Mouse (Mus musculus) embryonic facial prominence, embryonic 13.5 days (tissue): ENCODE data around the gene Gm20888. TPM values are rescaled to one million over a fixed set of nuclear protein-coding genes. Genes with fewer than 3 reads are reported as not detected.
"Not testable (repeated sequence)": the region's sequence is repeated elsewhere in the genome, so short reads cannot be mapped to it uniquely, and the experiment has no call there.

Experiments used
- ATAC-seq: fragments of 200-750 bp; cut with Nextera tagmentation; 2 replicates; pipeline ENCODE4 v1.8.0; 2017; ENCODE audit warnings: low read depth; ENCODE audit not compliant: insufficient number of reproducible peaks, insufficient read depth, low FRiP score, low TSS enrichment
- H3K27ac ChIP-seq: fragments of 300-500 bp; sonication (generic); 2 replicates; pipeline ENCODE4 v1.5.1; 2015; ENCODE audit warnings: moderate library complexity, mild to moderate bottlenecking, inconsistent platforms
- H3K27me3 ChIP-seq: fragments of 300-500 bp; sonication (generic); 2 replicates; pipeline ENCODE4 v1.6.1; 2015; ENCODE audit warnings: mild to moderate bottlenecking, inconsistent platforms
- H3K36me3 ChIP-seq: fragments of 300-500 bp; sonication (generic); 2 replicates; pipeline ENCODE4 v1.6.1; 2015; ENCODE audit warnings: mild to moderate bottlenecking, inconsistent platforms
- H3K4me1 ChIP-seq: fragments of 300-500 bp; sonication (generic); 2 replicates; pipeline ENCODE4 v1.6.1; 2015; ENCODE audit warnings: inconsistent platforms
- H3K4me2 ChIP-seq: fragments of 300-500 bp; sonication (generic); 2 replicates; pipeline ENCODE4 v1.6.1; 2015; ENCODE audit warnings: moderate library complexity, mild to moderate bottlenecking, inconsistent platforms
- H3K4me3 ChIP-seq: fragments of 300-500 bp; sonication (generic); 2 replicates; pipeline ENCODE4 v1.5.1; 2015; ENCODE audit warnings: mild to moderate bottlenecking, inconsistent platforms
- H3K9ac ChIP-seq: fragments of 300-500 bp; sonication (generic); 2 replicates; pipeline ENCODE4 v1.6.1; 2015; ENCODE audit warnings: mild to moderate bottlenecking, inconsistent platforms
- H3K9me3 ChIP-seq: fragments of 300-500 bp; sonication (generic); 2 replicates; pipeline ENCODE4 v1.6.1; 2016; ENCODE audit warnings: inconsistent platforms
- WGBS: fragments of 180-500 bp; shearing (Covaris S2); methylation state at CpG from one replicate; pipeline ENCODE4 v1.1.7; 2015; ENCODE audit warnings: mixed read lengths; 5-methylcytosine and 5-hydroxymethylcytosine counted together
- polyA plus RNA-seq: library from polyadenylated mRNA; unstranded; fragments of >200 nt; fragmentation: Nextera tagmentation; extraction: Ambion mirVana; gene quantifications from 2 replicates; pipeline ENCODE4 v1.2.1, GENCODE M21; 2015

Gene Gm20888
- polyA plus RNA-seq = not detected in 2 replicates

DNA sequence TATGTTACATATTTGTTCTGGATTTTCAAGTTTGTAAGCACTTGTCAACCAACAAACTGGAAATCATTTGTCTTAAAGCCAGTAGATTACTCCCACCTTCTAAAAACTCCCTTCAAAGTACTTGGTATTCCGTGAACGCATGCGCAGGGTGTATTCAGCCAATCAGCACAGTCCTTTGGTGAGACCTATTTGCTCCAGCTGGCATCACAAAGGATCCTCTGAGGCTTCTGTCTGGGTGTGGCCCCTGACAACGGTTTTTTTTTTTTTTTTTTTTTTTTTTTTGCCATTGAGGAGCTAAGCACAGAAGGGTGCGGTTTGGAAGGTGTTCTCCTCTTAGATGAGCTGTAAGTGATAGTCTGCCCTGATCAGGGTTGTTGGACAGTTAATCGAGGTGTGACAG is at the start of gene Gm20888:
TSS of gene Gm20888 (plus strand) at position 301 of the 400 bp plus-strand sequence.
- not testable (repeated sequence) for ATAC-seq, H3K4me1 ChIP-seq, H3K27ac ChIP-seq, H3K4me2 ChIP-seq, H3K9me3 ChIP-seq, H3K36me3 ChIP-seq, H3K27me3 ChIP-seq, H3K4me3 ChIP-seq, H3K9ac ChIP-seq
- no CpG with 5 or more reads among the region's 6 CpGs for WGBS

Other genes starting within 250 kb of the Gm20888 start
- gene Gm21118, start 168.2 kb upstream of the Gm20888 start, polyA plus RNA-seq = not detected in 2 replicates
- not detected in 2 replicates for gene Gm29423, start 138.6 kb upstream of the Gm20888 start, polyA plus RNA-seq
- gene Gm29644, start 138.5 kb upstream of the Gm20888 start, polyA plus RNA-seq = not detected in 2 replicates